Mouse (Mus musculus): ENCODE data around the gene Zfp825.
"Not testable (repeated sequence)": the region's sequence is repeated elsewhere in the genome, so short reads cannot be mapped to it uniquely, and the experiment has no call there.

GRCm38 (mm10) chr13:74471468-74471867 is 22.3 kb downstream of the Zfp825 start:
- TF ChIP-seq EP300 (IDR thresholded peaks at IDR 0.05; ENCODE audit: insufficient read depth, low read depth, low read length); CTCF (IDR thresholded peaks at IDR 0.05): not testable (repeated sequence)
